Mouse (Mus musculus) ES-E14 (cell line): ENCODE results near the gene Rims4.

Experiments used
- HCFC1 ChIP-seq: IDR thresholded peaks from 2 replicates; pipeline ENCODE4 v1.6.1; 2012; ENCODE audit warnings: low read length, inconsistent platforms, borderline replicate concordance; ENCODE audit not compliant: insufficient read depth
- ZNF384 ChIP-seq: IDR thresholded peaks from 2 replicates; pipeline ENCODE4 v1.6.1; 2012; ENCODE audit warnings: low read depth, low read length, inconsistent platforms

DNA sequence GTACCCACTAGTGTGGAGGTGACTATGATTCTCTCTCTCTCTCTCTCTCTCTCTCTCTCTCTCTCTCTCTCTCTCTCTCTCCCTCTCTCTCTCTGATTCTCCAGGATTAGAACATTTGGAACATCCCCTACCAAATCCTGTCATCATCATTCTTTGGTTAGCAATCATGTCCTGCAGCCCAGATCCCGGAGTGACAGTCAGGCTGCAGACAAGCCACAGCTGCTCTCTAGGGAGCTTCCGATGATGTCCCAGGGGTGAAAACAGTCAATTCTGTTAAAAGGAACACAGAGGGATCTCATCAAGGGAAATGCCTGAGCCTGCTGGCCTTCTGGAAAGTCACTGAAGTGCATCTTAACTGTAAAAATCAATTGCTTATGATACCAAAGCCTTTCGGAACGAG, 76.4 kb downstream of the Rims4 start:
- no peak for TF ChIP-seq ZNF384
- TF ChIP-seq HCFC1, result no peak
